Mouse (Mus musculus) midbrain, embryonic 11.5 days (tissue): ENCODE measurements around the gene Mum1. TPM values are rescaled to one million over a fixed set of nuclear protein-coding genes. Genes with fewer than 3 reads are reported as not detected.
A peak's percentile ranks its signal among the peaks of the same experiment; 100 is the strongest.

ENCODE experiments used
- ATAC-seq: fragments of 200-750 bp; cut with Nextera tagmentation; 2 replicates; pipeline ENCODE4 v1.8.0; 2017; ENCODE audit warnings: moderate TSS enrichment, moderate library complexity; ENCODE audit not compliant: low FRiP score
- DNase-seq: peaks from one replicate; pipeline ENCODE4 v3.0.0; 2015; ENCODE audit warnings: low spot score; ENCODE audit errors: missing footprints
- H3K27ac ChIP-seq: fragments of 300-500 bp; sonication (generic); 2 replicates; pipeline ENCODE4 v1.5.1; 2014; ENCODE audit warnings: low read depth, low read length
- H3K27me3 ChIP-seq: fragments of 300-500 bp; sonication (generic); 2 replicates; pipeline ENCODE4 v1.6.1; 2014; ENCODE audit warnings: mild to moderate bottlenecking, low read length, moderate library complexity, mixed read lengths; ENCODE audit not compliant: control insufficient read depth, insufficient read depth
- H3K36me3 ChIP-seq: fragments of 300-500 bp; sonication (generic); 2 replicates; pipeline ENCODE4 v1.6.1; 2014; ENCODE audit warnings: mild to moderate bottlenecking, low read length, moderate library complexity, mixed read lengths; ENCODE audit not compliant: control insufficient read depth, insufficient read depth
- H3K4me1 ChIP-seq: fragments of 300-500 bp; sonication (generic); 2 replicates; pipeline ENCODE4 v1.6.1; 2014; ENCODE audit warnings: low read length; ENCODE audit not compliant: control insufficient read depth, insufficient read depth
- H3K4me2 ChIP-seq: fragments of 300-500 bp; sonication (generic); 2 replicates; pipeline ENCODE4 v1.6.1; 2014; ENCODE audit warnings: mild to moderate bottlenecking, moderate library complexity
- H3K4me3 ChIP-seq: fragments of 300-500 bp; sonication (generic); 2 replicates; pipeline ENCODE4 v1.5.1; 2014; ENCODE audit warnings: low read depth, low read length
- H3K9ac ChIP-seq: fragments of 300-500 bp; sonication (generic); 2 replicates; pipeline ENCODE4 v1.6.1; 2014; ENCODE audit warnings: low read length
- H3K9me3 ChIP-seq: fragments of 300-500 bp; sonication (generic); 2 replicates; pipeline ENCODE4 v1.6.1; 2016; ENCODE audit warnings: low read length; ENCODE audit not compliant: control insufficient read depth
- WGBS: fragments of 180-500 bp; shearing (Covaris S2); extraction: QIAGEN DNeasy Blood & Tissue Kit; methylation state at CpG from one replicate; pipeline ENCODE4 v1.1.7; 2014; 5-methylcytosine and 5-hydroxymethylcytosine counted together
- polyA plus RNA-seq: library from polyadenylated mRNA; unstranded; fragments of >200 nt; fragmentation: Nextera tagmentation; extraction: Ambion mirVana; gene quantifications from 2 replicates; pipeline ENCODE4 v1.2.1, GENCODE M21; 2014

The Mum1 gene
- polyA plus RNA-seq, 1 experiment from 2014 or later = 142 TPM

DNA sequence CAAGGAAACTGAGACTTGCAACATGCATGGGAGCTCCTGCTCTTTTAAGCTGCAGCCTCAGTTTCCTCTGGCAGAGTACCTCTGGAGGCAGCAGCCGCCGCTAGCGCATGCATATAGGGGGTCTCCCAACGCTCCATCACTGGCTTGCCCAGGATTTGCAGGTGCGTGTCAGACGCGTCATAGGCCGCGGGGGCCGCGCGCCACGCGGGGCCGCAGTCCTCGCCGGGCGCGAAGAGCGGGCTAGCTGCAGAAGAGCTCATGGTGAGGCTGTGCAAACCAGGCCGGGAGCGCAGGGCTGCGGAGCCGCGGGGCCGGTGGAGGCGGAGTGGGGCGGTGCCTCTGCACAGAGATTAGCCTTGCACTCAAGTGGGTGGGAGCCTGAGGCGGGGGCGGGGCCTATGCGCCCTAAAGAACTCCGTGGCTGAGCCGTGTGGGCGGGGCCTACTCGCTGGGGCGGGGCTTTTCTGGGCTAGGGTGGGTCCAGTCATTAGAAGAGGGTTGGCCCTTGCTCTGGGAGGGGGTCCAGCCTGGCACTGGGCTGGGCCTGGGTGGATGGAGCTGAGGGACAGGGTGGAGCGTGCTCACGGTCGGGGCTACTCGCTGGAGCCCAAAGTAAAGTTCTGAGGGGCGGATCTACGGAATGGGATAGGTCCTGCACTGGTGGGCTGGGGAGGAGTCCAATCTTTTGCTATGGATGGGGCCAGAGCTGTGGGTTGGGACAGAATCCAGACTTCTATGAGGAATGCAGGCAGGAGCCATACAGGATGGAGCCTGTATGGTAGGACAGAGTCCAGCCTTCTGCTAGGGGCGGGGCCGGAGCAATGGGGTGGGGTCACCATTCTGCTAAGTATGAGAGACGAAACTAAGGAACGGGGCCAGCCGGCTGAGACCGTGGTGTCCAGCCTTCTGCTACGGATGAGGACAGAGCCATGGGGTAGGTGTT, 34.7 kb downstream of the Mum1 start, which contains the start of the genes Gamt and Dazap1:
Gene Gamt, minus strand, starts transcription at position 371 of the 943 bp plus-strand sequence.
Gene Dazap1, plus strand, starts transcription at position 845 of the 943 bp plus-strand sequence.
- peaks cover 35% of the 10 kb centered on the region for H3K4me1 ChIP-seq
- H3K27me3 ChIP-seq = no peaks in the 10 kb centered on the region

DNA sequence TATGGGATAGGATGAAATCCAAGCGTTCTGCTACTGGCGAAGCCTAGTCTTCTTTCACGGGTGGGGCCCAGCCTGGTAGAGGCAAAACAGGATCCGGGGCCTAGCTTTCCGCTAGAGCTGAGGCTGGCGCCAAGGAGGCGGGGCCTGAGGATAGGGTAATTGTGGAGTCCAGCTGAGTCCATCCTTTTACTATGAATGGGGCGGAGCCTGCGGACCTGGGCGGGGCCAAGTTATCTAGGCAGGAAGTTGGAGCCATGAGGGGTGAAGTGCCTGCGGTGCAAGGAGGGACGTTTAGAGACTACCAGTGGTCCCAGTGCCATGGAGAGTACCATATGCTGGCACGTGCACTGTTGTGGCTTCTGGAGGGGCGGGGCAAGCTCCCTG, 35.3 kb downstream of the Mum1 start:
- peaks cover 39% of the 10 kb centered on the region for H3K4me1 ChIP-seq
- DNase-seq (peak; percentile 98), ATAC-seq (peak; percentile 55)
- peak overlapping the region; percentile 71 for H3K4me2 ChIP-seq
- H3K9me3 ChIP-seq = no peaks in the 10 kb centered on the region
- peak overlapping the region; percentile 90 for H3K27ac ChIP-seq
- WGBS = under 1% methylated on average over 14 of the region's 14 CpGs
- peak overlapping the region; percentile 36 for H3K4me3 ChIP-seq
- H3K27me3 ChIP-seq = no peaks in the 10 kb centered on the region
- peaks cover 4% of the 10 kb centered on the region for H3K36me3 ChIP-seq
- H3K9ac ChIP-seq = peak overlapping the region; percentile 61

More for the DNA sequence above, 34.7 kb downstream of the Mum1 start, which contains the start of the genes Gamt and Dazap1:
- no peaks in the 10 kb centered on the region for H3K9me3 ChIP-seq
- H3K4me2 ChIP-seq = peak within 1 kb of the TSS; percentile 71
- 1% methylated on average over 48 of the region's 49 CpGs for WGBS
- H3K36me3 ChIP-seq = peaks cover 4% of the 10 kb centered on the region; the same call in 1 of the 2 replicates
- H3K9ac ChIP-seq = peak within 1 kb of the TSS; percentile 63
- H3K27ac ChIP-seq = peak within 1 kb of the TSS; percentile 90
- H3K4me3 ChIP-seq = peak within 1 kb of the TSS; percentile 36
- peak; percentile 85 for ATAC-seq
- peak; percentile 100 for DNase-seq

DNA sequence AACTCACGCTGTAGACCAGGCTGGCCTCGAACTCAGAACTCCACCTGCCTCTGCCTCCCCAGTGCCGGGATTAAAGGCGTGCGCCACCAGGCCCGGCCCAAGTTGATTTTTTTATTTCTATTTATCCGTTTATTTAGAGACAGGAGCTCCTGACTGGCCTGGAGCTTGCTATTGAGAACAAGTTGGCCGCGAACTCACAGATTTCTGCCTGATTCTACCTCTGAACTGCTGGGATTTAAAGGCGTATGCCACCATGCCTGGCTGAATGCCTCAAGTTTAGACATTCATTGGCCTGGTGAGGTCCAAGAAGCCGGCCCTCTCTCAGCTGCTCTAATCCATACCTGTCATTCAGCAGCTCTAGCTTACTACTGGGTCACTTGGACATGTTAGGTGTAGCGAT, 35.9 kb downstream of the Mum1 start:
- H3K27ac ChIP-seq = no peak overlapping the region
- peaks cover 45% of the 10 kb centered on the region for H3K4me1 ChIP-seq
- H3K9ac ChIP-seq = no peak overlapping the region; the same call in 1 of the 2 replicates
- no peak overlapping the region; the same call in none of the 2 replicates for H3K4me3 ChIP-seq
- H3K36me3 ChIP-seq = peaks cover 4% of the 10 kb centered on the region
- no peak for DNase-seq
- no peaks in the 10 kb centered on the region for H3K27me3 ChIP-seq
- H3K9me3 ChIP-seq = no peaks in the 10 kb centered on the region
- no peak overlapping the region for H3K4me2 ChIP-seq
- ATAC-seq = no peak
- WGBS = 71% methylated on average over 12 of the region's 12 CpGs

DNA sequence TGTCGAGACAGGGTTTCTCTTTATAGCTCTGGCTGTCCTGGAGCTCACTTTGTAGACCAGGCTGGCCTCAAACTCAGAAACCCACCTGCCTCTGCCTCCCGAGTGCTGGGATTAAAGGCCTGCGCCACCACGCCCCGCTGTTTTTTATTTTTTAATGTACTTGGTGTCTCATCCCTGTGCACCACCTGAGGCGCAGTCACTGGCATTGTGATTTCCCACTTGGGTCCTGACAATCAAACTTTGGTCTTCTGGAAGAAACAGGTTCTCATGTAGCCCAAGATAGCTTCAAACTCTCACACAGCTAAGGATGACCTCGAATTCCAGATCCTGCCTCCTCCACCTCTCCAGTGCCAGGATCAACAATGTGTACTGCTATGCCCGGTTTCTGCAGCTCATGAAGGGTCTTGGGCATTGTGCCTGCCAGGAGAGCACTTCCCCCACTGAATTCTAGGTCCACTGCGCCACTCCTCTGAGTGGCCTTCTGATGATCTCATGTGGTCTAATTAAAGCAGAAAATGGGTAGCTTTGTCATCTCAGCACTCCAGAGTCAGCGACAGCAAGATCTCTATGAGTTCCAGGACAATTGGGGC, 36.6 kb downstream of the Mum1 start:
- Histone ChIP-seq H3K27ac (no peak overlapping the region), H3K4me2 (no peak overlapping the region), H3K4me1 (peaks cover 52% of the 10 kb centered on the region), H3K36me3 (peaks cover 3% of the 10 kb centered on the region), H3K9me3 (no peaks in the 10 kb centered on the region), H3K27me3 (no peaks in the 10 kb centered on the region), H3K4me3 (no peak overlapping the region), H3K9ac (no peak overlapping the region)
- no peak for ATAC-seq
- DNase-seq = no peak
- 92% methylated on average over 10 of the region's 10 CpGs for WGBS

DNA sequence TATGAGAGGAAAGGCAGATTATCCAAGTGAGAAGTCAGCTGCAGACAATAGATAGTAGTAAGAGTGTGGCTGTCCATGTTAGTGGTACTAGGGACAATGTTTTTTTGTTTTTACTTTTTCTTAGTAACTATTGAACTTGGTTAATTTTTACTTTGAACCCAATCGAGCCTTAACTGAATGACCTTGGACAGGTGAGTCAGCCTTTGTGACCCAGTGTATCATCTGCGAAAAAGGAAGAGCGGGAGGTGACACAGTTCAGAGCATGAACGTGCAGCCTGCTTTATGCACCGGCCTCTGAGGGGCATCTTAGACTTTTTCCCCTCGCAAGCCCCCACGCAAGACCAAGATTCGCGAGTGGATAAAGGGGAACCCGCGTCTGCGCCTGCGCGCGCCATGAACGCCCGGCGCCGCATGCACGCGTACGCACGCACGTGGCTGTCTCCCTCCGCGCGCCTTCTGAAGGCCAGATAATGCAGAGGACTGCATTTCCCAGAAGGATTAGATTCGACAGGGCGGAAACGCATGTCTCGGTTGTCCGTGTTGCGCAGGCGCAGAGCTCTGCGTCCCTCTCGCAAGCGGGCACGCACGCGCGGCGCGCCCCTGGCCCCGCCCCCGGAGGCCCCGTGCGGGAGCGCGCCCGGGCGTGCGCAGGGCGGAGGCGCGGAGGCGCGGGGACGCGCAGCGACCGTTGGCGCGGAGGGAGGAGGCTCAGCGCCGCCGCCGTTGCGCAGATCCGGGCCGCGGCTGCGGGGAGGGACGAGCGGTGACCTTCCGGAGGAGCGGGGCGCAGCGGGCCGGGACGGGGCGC, 38.3 kb downstream of the Mum1 start:
- H3K9ac ChIP-seq = peak overlapping the region; percentile 99
- H3K4me3 ChIP-seq = peak overlapping the region; percentile 97
- H3K36me3 ChIP-seq = peaks cover 2% of the 10 kb centered on the region
- no peaks in the 10 kb centered on the region for H3K9me3 ChIP-seq
- H3K4me2 ChIP-seq = peak overlapping the region; percentile 73
- no peaks in the 10 kb centered on the region for H3K27me3 ChIP-seq
- H3K27ac ChIP-seq = peak overlapping the region; percentile 51
- 3% methylated on average over 73 of the region's 81 CpGs for WGBS
- H3K4me1 ChIP-seq = peaks cover 51% of the 10 kb centered on the region
- ATAC-seq = peak; percentile 65
- DNase-seq = peak; percentile 100

DNA sequence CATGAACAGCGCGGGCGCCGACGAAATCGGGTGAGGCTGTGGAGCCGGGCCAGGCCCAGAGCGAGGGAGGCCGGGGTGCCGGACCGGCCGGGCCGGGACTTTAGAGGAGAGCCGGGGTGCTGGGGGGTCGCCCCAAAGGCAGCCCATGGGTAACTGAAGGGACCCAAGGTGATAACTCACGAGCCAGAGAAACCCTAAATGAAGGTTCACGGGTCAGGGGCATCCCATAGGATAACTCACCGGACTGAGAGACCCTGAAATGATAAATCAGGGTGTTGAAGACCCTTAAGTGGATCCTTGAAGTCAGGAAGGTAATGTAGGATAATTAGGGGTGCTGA, 38.9 kb downstream of the Mum1 start:
- Histone ChIP-seq H3K27ac (peak overlapping the region; percentile 51), H3K4me3 (peak overlapping the region; percentile 97), H3K27me3 (no peaks in the 10 kb centered on the region), H3K9ac (peak overlapping the region; percentile 99), H3K4me2 (peak overlapping the region; percentile 73), H3K9me3 (no peaks in the 10 kb centered on the region), H3K36me3 (peaks cover 2% of the 10 kb centered on the region), H3K4me1 (peaks cover 49% of the 10 kb centered on the region)
- ATAC-seq (no peak), DNase-seq (peak; percentile 93)
- WGBS = under 1% methylated on average over 18 of the region's 18 CpGs

DNA sequence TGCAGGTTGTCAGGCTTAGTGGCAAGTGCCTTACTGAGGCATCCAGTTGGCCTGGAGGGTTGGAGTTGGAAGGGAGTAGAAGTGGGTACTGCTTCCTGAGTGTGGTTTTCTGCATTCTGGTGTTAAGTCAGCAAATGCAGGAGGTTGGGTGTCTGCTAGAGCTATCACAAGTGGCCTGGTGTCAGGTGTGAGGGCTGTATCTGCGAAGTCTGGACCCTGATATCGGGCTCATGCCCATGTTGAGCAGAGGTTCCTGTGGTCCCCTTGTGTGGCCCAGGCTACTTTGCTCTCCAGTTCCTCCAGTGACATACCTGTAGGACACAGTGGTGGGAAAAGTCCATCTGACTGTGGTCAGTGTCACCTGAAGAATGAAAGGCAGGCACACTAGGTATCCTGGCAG, 43.9 kb downstream of the Mum1 start:
- no peak overlapping the region for H3K4me2 ChIP-seq
- H3K27me3 ChIP-seq = no peaks in the 10 kb centered on the region
- H3K9ac ChIP-seq = no peak overlapping the region
- H3K27ac ChIP-seq = no peak overlapping the region
- no peak overlapping the region for H3K4me3 ChIP-seq
- WGBS = 98% methylated on average over 2 of the region's 2 CpGs
- peaks cover 8% of the 10 kb centered on the region for H3K36me3 ChIP-seq
- no peak for ATAC-seq
- no peaks in the 10 kb centered on the region for H3K9me3 ChIP-seq
- peaks cover 35% of the 10 kb centered on the region for H3K4me1 ChIP-seq
- DNase-seq = no peak

DNA sequence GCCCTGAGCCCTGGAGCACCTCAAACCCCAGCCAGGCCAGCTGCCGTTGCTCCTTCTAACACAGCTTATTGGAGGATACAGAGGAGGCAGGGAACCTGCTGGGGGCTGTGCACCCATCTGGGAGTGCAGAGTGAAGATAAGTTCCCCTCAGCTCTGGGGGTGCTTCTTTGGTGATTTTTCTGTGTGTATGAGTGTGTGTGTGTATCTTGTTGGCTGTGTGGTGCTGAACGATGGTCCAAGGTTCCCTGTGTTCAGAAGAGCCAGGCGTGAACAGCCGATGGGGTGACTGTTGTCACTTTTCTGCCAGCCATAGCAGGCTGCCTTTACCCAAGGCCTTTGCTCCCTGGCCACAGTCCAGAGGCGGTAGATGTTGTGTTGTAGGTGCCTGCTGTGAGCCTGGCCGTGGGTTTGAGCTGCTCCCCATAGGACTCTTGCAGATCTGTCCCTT, 44.5 kb downstream of the Mum1 start:
- Histone ChIP-seq H3K36me3 (peaks cover 8% of the 10 kb centered on the region), H3K4me3 (no peak overlapping the region), H3K9ac (peak overlapping the region; percentile 25; the same call in 1 of the 2 replicates), H3K4me2 (no peak overlapping the region), H3K4me1 (peaks cover 31% of the 10 kb centered on the region), H3K27me3 (no peaks in the 10 kb centered on the region), H3K27ac (no peak overlapping the region), H3K9me3 (no peaks in the 10 kb centered on the region)
- DNase-seq = no peak
- 83% methylated on average over 6 of the region's 6 CpGs for WGBS
- ATAC-seq = no peak
